Mouse (Mus musculus): Measurements from ENCODE around the gene Map2k2.

DNA sequence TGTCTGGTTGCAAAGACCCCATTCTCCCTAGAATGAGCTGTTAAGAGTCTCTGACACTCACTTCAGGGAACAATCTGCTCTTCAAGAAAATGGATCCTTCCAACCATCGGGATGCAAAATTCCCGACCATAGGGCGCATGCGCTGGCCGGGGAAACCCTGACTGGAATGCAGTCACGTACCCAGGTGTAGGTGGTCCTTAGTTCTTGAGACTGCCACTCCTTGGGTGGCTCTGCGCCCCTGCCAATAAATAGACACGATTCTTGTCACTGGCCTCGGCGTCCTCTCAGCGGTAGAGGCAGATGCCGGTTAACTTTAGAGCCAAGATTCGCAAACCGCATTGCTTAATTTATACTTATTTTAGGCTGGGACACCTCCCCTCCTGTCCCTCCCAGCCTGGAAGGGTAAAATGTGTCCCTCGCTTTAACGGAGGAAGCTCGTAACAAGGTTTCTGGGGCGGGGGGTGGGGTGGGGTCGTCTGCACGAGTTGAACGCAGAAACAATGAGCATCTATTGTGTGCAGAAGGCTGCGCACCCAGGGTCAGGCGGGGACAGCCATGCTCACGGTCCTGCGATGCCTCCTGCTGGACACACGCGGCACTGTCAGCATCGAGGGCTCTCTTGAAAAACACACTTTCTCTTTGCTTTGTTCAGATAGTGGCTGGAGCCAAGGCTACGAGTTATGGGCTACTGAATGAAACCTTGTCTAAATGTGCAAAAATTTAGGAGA lies 69.1 kb downstream of the Map2k2 start:
- TF ChIP-seq POLR2A (IDR thresholded peaks at IDR 0.05; ENCODE audit: control insufficient read depth in 1 of 2, insufficient read depth in 1 of 2, low read depth in 1 of 2, low read length in 2 of 2, poor library complexity in 1 of 2) = peak in 1 of 2 experiments; percentile 25; a peak in 1 of 4 replicates
- peak; percentile 94 to 97 (median 95) for TF ChIP-seq CTCF (IDR thresholded peaks at IDR 0.05 in 2 of 3, conservative IDR thresholded peaks at IDR 0.05 in 1 of 3; ENCODE audit: control insufficient read depth in 1 of 3, insufficient read depth in 1 of 3, low read depth in 2 of 3, low read length in 3 of 3, poor library complexity in 1 of 3, severe bottlenecking in 1 of 3)
- no peak for TF ChIP-seq KAT2A (conservative IDR thresholded peaks at IDR 0.05; ENCODE audit: low read depth, low read length)
- no peak for TF ChIP-seq CHD1 (IDR thresholded peaks at IDR 0.05; ENCODE audit: low read depth, low read length)
- peak; percentile 73; the same call in 1 of the 2 replicates for TF ChIP-seq MAX (IDR thresholded peaks at IDR 0.05; ENCODE audit: low read length)
- TF ChIP-seq MAFK (IDR thresholded peaks at IDR 0.05; ENCODE audit: borderline replicate concordance, low read depth, low read length) = no peak
- no peak; the same call in 1 of the 2 replicates for TF ChIP-seq USF1 (IDR thresholded peaks at IDR 0.05; ENCODE audit: low read depth, low read length)
- no peak for TF ChIP-seq GATA1 (IDR thresholded peaks at IDR 0.05; ENCODE audit: low read depth, low read length)
- TF ChIP-seq RCOR1 (IDR thresholded peaks at IDR 0.05; ENCODE audit: low read depth, low read length) = 0 out of 2 replicates have a peak, but pooled peaks have one; percentile 20
- TF ChIP-seq ZNF384 (IDR thresholded peaks at IDR 0.05; ENCODE audit: low read depth, low read length) = no peak; the same call in 1 of the 2 replicates
- peak; percentile 82 for TF ChIP-seq ZC3H11A (IDR thresholded peaks at IDR 0.05; ENCODE audit: low read depth, low read length)
- no peak for TF ChIP-seq E2F4 (IDR thresholded peaks at IDR 0.05; ENCODE audit: borderline replicate concordance, low read depth, low read length)
- 0 out of 2 replicates have a peak, but pooled peaks have one; percentile 25 for TF ChIP-seq BHLHE40 (IDR thresholded peaks at IDR 0.05; ENCODE audit: borderline replicate concordance, low read depth, low read length)

Measured in MEL (cell line).